Mouse (Mus musculus) neural tube, embryonic 13.5 days (tissue): ENCODE data around the gene Kmt5b. TPM values are rescaled to one million over a fixed set of nuclear protein-coding genes. Genes with fewer than 3 reads are reported as not detected.

ENCODE experiments used
- ATAC-seq: fragments of 200-750 bp; cut with Nextera tagmentation; 2 replicates; pipeline ENCODE4 v1.8.0; 2017; ENCODE audit warnings: low read depth, mild to moderate bottlenecking, moderate TSS enrichment, moderate library complexity
- H3K27ac ChIP-seq: fragments of 300-500 bp; sonication (generic); replicated peaks from 2 replicates; pipeline ENCODE4 v1.5.1; 2015; ENCODE audit warnings: moderate library complexity, mild to moderate bottlenecking, inconsistent platforms
- H3K27me3 ChIP-seq: fragments of 300-500 bp; sonication (generic); 2 replicates; pipeline ENCODE4 v1.6.1; 2015; ENCODE audit warnings: mild to moderate bottlenecking, inconsistent platforms
- H3K36me3 ChIP-seq: fragments of 300-500 bp; sonication (generic); 2 replicates; pipeline ENCODE4 v1.6.1; 2015; ENCODE audit warnings: mild to moderate bottlenecking, inconsistent platforms
- H3K4me1 ChIP-seq: fragments of 300-500 bp; sonication (generic); replicated peaks from 2 replicates; pipeline ENCODE4 v1.6.1; 2015; ENCODE audit warnings: inconsistent platforms
- H3K4me2 ChIP-seq: fragments of 300-500 bp; sonication (generic); 2 replicates; pipeline ENCODE4 v1.6.1; 2015; ENCODE audit warnings: inconsistent platforms, mild to moderate bottlenecking, moderate library complexity
- H3K4me3 ChIP-seq: fragments of 300-500 bp; sonication (generic); 2 replicates; pipeline ENCODE4 v1.5.1; 2015; ENCODE audit warnings: mild to moderate bottlenecking, inconsistent platforms
- H3K9ac ChIP-seq: fragments of 300-500 bp; sonication (generic); 2 replicates; pipeline ENCODE4 v1.6.1; 2015; ENCODE audit warnings: moderate library complexity, mild to moderate bottlenecking, inconsistent platforms
- H3K9me3 ChIP-seq: fragments of 300-500 bp; sonication (generic); 2 replicates; pipeline ENCODE4 v1.6.1; 2016; ENCODE audit warnings: inconsistent platforms
- WGBS: fragments of 180-500 bp; shearing (Covaris S2); methylation state at CpG from one replicate; pipeline ENCODE4 v1.1.7; 2015; 5-methylcytosine and 5-hydroxymethylcytosine counted together
- polyA plus RNA-seq: library from polyadenylated mRNA; unstranded; fragments of >200 nt; fragmentation: Nextera tagmentation; extraction: Ambion mirVana; gene quantifications from 2 replicates; pipeline ENCODE4 v1.2.1, GENCODE M21; 2015

Kmt5b gene
- 43.7 and 45.7 TPM in 2 replicates for polyA plus RNA-seq

- Histone ChIP-seq H3K9me3 (no peaks in the 10 kb centered on the region), H3K36me3 (no peaks in the 10 kb centered on the region), H3K4me2 (peak within 1 kb of the TSS; percentile 93), H3K27ac (peak within 1 kb of the TSS; percentile 100), H3K9ac (peak within 1 kb of the TSS; percentile 99), H3K4me3 (peak within 1 kb of the TSS; percentile 72), H3K27me3 (no peaks in the 10 kb centered on the region), H3K4me1 (peaks cover 42% of the 10 kb centered on the region)
- ATAC-seq, result peak; percentile 65
- WGBS, result under 1% methylated on average over 39 of the region's 39 CpGs
Measured at GRCm38 (mm10) chr19:3767276-3767780, at the start of gene Kmt5b. Gene Kmt5b, plus strand, starts transcription at chr19:3767421.

GRCm38 (mm10) chr19:3718481-3719361 lies 48.5 kb upstream of the Kmt5b start:
- H3K27ac ChIP-seq, result no peak overlapping the region
- peak overlapping the region; percentile 31 for H3K4me3 ChIP-seq
- H3K27me3 ChIP-seq, result no peaks in the 10 kb centered on the region
- H3K4me2 ChIP-seq, result peak overlapping the region; percentile 71
- peak overlapping the region; percentile 62 for H3K9ac ChIP-seq
- ATAC-seq, result peak; percentile 60; the same call in 1 of the 2 replicates
- 42% methylated on average over 19 of the region's 19 CpGs for WGBS
- H3K36me3 ChIP-seq, result peaks cover 43% of the 10 kb centered on the region
- no peaks in the 10 kb centered on the region for H3K9me3 ChIP-seq
- peaks cover 14% of the 10 kb centered on the region for H3K4me1 ChIP-seq

GRCm38 (mm10) chr19:3719362-3719891 lies 47.8 kb upstream of the Kmt5b start:
- H3K4me3 ChIP-seq, result peak overlapping the region; percentile 31
- no peak overlapping the region for H3K27ac ChIP-seq
- peak overlapping the region; percentile 71 for H3K4me2 ChIP-seq
- H3K27me3 ChIP-seq, result no peaks in the 10 kb centered on the region
- no peaks in the 10 kb centered on the region for H3K9me3 ChIP-seq
- peaks cover 39% of the 10 kb centered on the region for H3K36me3 ChIP-seq
- peak; percentile 46 for ATAC-seq
- peak overlapping the region; percentile 62 for H3K9ac ChIP-seq
- WGBS, result 2% methylated on average over 27 of the region's 27 CpGs
- peaks cover 14% of the 10 kb centered on the region for H3K4me1 ChIP-seq

- H3K9ac ChIP-seq, result no peak overlapping the region
- ATAC-seq, result no peak
- 92% methylated on average over 9 of the region's 9 CpGs for WGBS
Measured at GRCm38 (mm10) chr19:3723170-3723569, 44.1 kb upstream of the Kmt5b start.

GRCm38 (mm10) chr19:3723904-3724303 lies 43.3 kb upstream of the Kmt5b start:
- H3K36me3 ChIP-seq, result no peaks in the 10 kb centered on the region
- H3K4me3 ChIP-seq, result no peak overlapping the region
- no peak for ATAC-seq
- H3K9me3 ChIP-seq, result no peaks in the 10 kb centered on the region
- WGBS, result 79% methylated on average over 4 of the region's 4 CpGs
- H3K9ac ChIP-seq, result no peak overlapping the region
- H3K27ac ChIP-seq, result no peak overlapping the region
- no peaks in the 10 kb centered on the region for H3K27me3 ChIP-seq
- H3K4me1 ChIP-seq, result peaks cover 12% of the 10 kb centered on the region
- H3K4me2 ChIP-seq, result no peak overlapping the region

More at GRCm38 (mm10) chr19:3723170-3723569, 44.1 kb upstream of the Kmt5b start:
- no peaks in the 10 kb centered on the region for H3K27me3 ChIP-seq
- no peak overlapping the region for H3K27ac ChIP-seq
- H3K4me3 ChIP-seq, result no peak overlapping the region
- H3K4me2 ChIP-seq, result no peak overlapping the region
- no peaks in the 10 kb centered on the region for H3K9me3 ChIP-seq
- peaks cover 14% of the 10 kb centered on the region for H3K4me1 ChIP-seq
- H3K36me3 ChIP-seq, result peaks cover 2% of the 10 kb centered on the region; the same call in 1 of the 2 replicates

GRCm38 (mm10) chr19:3724779-3725178 lies 42.4 kb upstream of the Kmt5b start:
- no peak for ATAC-seq
- H3K4me2 ChIP-seq, result no peak overlapping the region
- no peak overlapping the region for H3K27ac ChIP-seq
- H3K9ac ChIP-seq, result no peak overlapping the region
- H3K4me3 ChIP-seq, result no peak overlapping the region
- H3K27me3 ChIP-seq, result no peaks in the 10 kb centered on the region
- peaks cover 3% of the 10 kb centered on the region; the same call in 1 of the 2 replicates for H3K4me1 ChIP-seq
- no peaks in the 10 kb centered on the region for H3K36me3 ChIP-seq
- H3K9me3 ChIP-seq, result no peaks in the 10 kb centered on the region
- WGBS, result 35% methylated on average over 1 of the region's 1 CpGs

- Histone ChIP-seq H3K36me3 (no peaks in the 10 kb centered on the region), H3K4me3 (no peak overlapping the region), H3K4me2 (no peak overlapping the region), H3K9me3 (no peaks in the 10 kb centered on the region), H3K27me3 (no peaks in the 10 kb centered on the region), H3K4me1 (no peaks in the 10 kb centered on the region), H3K27ac (no peak overlapping the region), H3K9ac (no peak overlapping the region)
- WGBS, result 74% methylated on average over 2 of the region's 2 CpGs
- ATAC-seq, result no peak
Measured at GRCm38 (mm10) chr19:3728901-3729300, 38.3 kb upstream of the Kmt5b start.

GRCm38 (mm10) chr19:3730781-3731646 lies 36.2 kb upstream of the Kmt5b start:
- Histone ChIP-seq H3K27me3 (no peaks in the 10 kb centered on the region), H3K27ac (no peak overlapping the region), H3K4me3 (no peak overlapping the region), H3K36me3 (no peaks in the 10 kb centered on the region), H3K4me1 (no peaks in the 10 kb centered on the region), H3K9me3 (no peaks in the 10 kb centered on the region), H3K9ac (no peak overlapping the region), H3K4me2 (no peak overlapping the region)
- 83% methylated on average over 7 of the region's 7 CpGs for WGBS
- ATAC-seq, result no peak

GRCm38 (mm10) chr19:3736001-3736400 lies 31.2 kb upstream of the Kmt5b start:
- 86% methylated on average over 3 of the region's 3 CpGs for WGBS
- no peak for ATAC-seq

GRCm38 (mm10) chr19:3739650-3740049 lies 27.6 kb upstream of the Kmt5b start:
- Histone ChIP-seq H3K9me3 (no peaks in the 10 kb centered on the region), H3K27me3 (no peaks in the 10 kb centered on the region), H3K4me1 (peaks cover 14% of the 10 kb centered on the region), H3K27ac (no peak overlapping the region), H3K4me2 (no peak overlapping the region), H3K4me3 (no peak overlapping the region), H3K9ac (no peak overlapping the region), H3K36me3 (no peaks in the 10 kb centered on the region)
- no peak for ATAC-seq
- WGBS, result 92% methylated on average over 7 of the region's 7 CpGs

More at GRCm38 (mm10) chr19:3736001-3736400, 31.2 kb upstream of the Kmt5b start:
- Histone ChIP-seq H3K4me1 (no peaks in the 10 kb centered on the region), H3K36me3 (no peaks in the 10 kb centered on the region), H3K4me2 (no peak overlapping the region), H3K9me3 (no peaks in the 10 kb centered on the region), H3K27me3 (no peaks in the 10 kb centered on the region), H3K27ac (no peak overlapping the region), H3K4me3 (no peak overlapping the region), H3K9ac (no peak overlapping the region)

GRCm38 (mm10) chr19:3742716-3743115 lies 24.5 kb upstream of the Kmt5b start:
- Histone ChIP-seq H3K27me3 (no peaks in the 10 kb centered on the region), H3K9ac (0 out of 2 replicates have a peak overlapping the region, but pooled peaks have one; percentile 2), H3K4me2 (peak overlapping the region; percentile 63), H3K4me1 (peaks cover 14% of the 10 kb centered on the region), H3K4me3 (peak overlapping the region; percentile 11; the same call in 1 of the 2 replicates), H3K9me3 (no peaks in the 10 kb centered on the region), H3K36me3 (no peaks in the 10 kb centered on the region), H3K27ac (peak overlapping the region; percentile 79)
- 47% methylated on average over 4 of the region's 4 CpGs for WGBS
- peak; percentile 55; the same call in 1 of the 2 replicates for ATAC-seq
